Mouse (Mus musculus) lung, postnatal 25 days (tissue): ENCODE data around the gene BC037034.

ENCODE experiments used
- DNase-seq: peaks from one replicate; pipeline ENCODE4 v3.0.0; 2022; ENCODE audit warnings: low spot score

Gene BC037034

GRCm38 (mm10) chr5:138263260-138264206, at the start of gene BC037034:
Gene BC037034 (minus strand): TSS chr5:138264033.
- peak; percentile 92 for DNase-seq

GRCm38 (mm10) chr5:138312795-138313194, 49.0 kb upstream of the BC037034 start:
- DNase-seq, result no peak

- no peak for DNase-seq
Observed at GRCm38 (mm10) chr5:138299613-138300012, 35.8 kb upstream of the BC037034 start.

- no peak for DNase-seq
Observed at GRCm38 (mm10) chr5:138294158-138294557, 30.3 kb upstream of the BC037034 start.

- DNase-seq, result no peak
Observed at GRCm38 (mm10) chr5:138291638-138292037, 27.8 kb upstream of the BC037034 start.

GRCm38 (mm10) chr5:138287861-138288260, 24.0 kb upstream of the BC037034 start:
- DNase-seq, result no peak

GRCm38 (mm10) chr5:138283540-138283939, 19.7 kb upstream of the BC037034 start:
- no peak for DNase-seq

- no peak for DNase-seq
Observed at GRCm38 (mm10) chr5:138281798-138282197, 18.0 kb upstream of the BC037034 start.

GRCm38 (mm10) chr5:138280829-138281228, 17.0 kb upstream of the BC037034 start:
- no peak for DNase-seq

- DNase-seq, result no peak
Observed at GRCm38 (mm10) chr5:138280425-138280768, 16.6 kb upstream of the BC037034 start.

- peak; percentile 82 for DNase-seq
Observed at GRCm38 (mm10) chr5:138279585-138280424, 16.0 kb upstream of the BC037034 start, which contains the start of the genes Gm43720, Gpc2 and Stag3. Gene Gm43720 (minus strand): TSS chr5:138279958. Gene Gpc2 (minus strand): TSS chr5:138280005. Gene Stag3 (plus strand): TSS chr5:138280240.

GRCm38 (mm10) chr5:138277994-138278393, 14.2 kb upstream of the BC037034 start:
- DNase-seq, result no peak

GRCm38 (mm10) chr5:138275216-138276050, 11.6 kb upstream of the BC037034 start:
- no peak for DNase-seq

GRCm38 (mm10) chr5:138274186-138274585, 10.4 kb upstream of the BC037034 start:
- no peak for DNase-seq

- no peak for DNase-seq
Observed at GRCm38 (mm10) chr5:138272409-138272923, 8.6 kb upstream of the BC037034 start, which contains the start of gene Gal3st4. Gene Gal3st4 (minus strand): TSS chr5:138272840.

- no peak for DNase-seq
Observed at GRCm38 (mm10) chr5:138271232-138271631, 7.4 kb upstream of the BC037034 start.

- no peak for DNase-seq
Observed at GRCm38 (mm10) chr5:138268980-138269379, 5.1 kb upstream of the BC037034 start.

- DNase-seq, result no peak
Observed at GRCm38 (mm10) chr5:138267114-138267513, 3.3 kb upstream of the BC037034 start.

- DNase-seq, result no peak
Observed at GRCm38 (mm10) chr5:138265712-138266111, 1.9 kb upstream of the BC037034 start.

- no peak for DNase-seq
Observed at GRCm38 (mm10) chr5:138264207-138264578, 360 bp upstream of the BC037034 start.

GRCm38 (mm10) chr5:138262582-138263240, 1.1 kb downstream of the BC037034 start:
- DNase-seq, result no peak
